Mouse (Mus musculus): ENCODE results near the gene Amh.

- TF ChIP-seq CTCF (IDR thresholded peaks at IDR 0.05) (no peak), EP300 (IDR thresholded peaks at IDR 0.05) (no peak)
These were observed 2.0 kb upstream of the Amh start for GRCm38 (mm10) chr10:80802996-80803395.

Data from lung, postnatal 0 days (tissue).